Mouse (Mus musculus) ES-Bruce4 (cell line): Measurements from ENCODE around the gene Cfap61.

ENCODE experiments used
- CTCF ChIP-seq: IDR thresholded peaks from one replicate; pipeline ENCODE4 v1.8.1; 2011; ENCODE audit warnings: low read depth, low read length
- EP300 ChIP-seq: IDR thresholded peaks from 2 replicates; pipeline ENCODE4 v1.6.1; 2011; ENCODE audit warnings: low read depth, low read length; ENCODE audit not compliant: insufficient read depth
- POLR2A ChIP-seq: IDR thresholded peaks from one replicate; pipeline ENCODE4 v1.8.1; 2011; ENCODE audit warnings: low read length; ENCODE audit not compliant: insufficient read depth

DNA sequence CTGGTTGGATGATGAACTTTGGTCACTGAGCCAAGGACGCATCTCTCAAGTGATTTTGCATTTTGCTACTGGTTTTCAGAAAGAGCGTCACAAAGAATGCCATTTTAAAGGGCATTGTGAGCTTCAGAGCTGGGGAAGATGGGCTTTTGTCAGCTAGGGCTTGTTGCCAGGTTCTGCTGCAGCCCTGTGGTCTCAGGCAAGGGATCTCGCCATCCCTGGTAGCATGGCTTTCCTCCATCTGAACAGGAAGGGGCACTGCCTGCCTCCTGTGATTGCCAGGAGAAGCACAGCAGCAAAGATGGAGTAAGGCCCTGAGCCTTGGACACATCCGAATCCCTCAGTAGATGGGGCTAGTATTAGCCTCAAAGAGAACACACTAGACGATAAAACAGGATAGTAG lies 27.3 kb downstream of the Cfap61 start:
- TF ChIP-seq POLR2A: no peak
- no peak for TF ChIP-seq CTCF
- TF ChIP-seq EP300: no peak
